Mouse (Mus musculus) neural tube, embryonic 14.5 days (tissue): Measurements from ENCODE around the gene Dnajb13. TPM values are rescaled to one million over a fixed set of nuclear protein-coding genes. Genes with fewer than 3 reads are reported as not detected.

Experiments used
- ATAC-seq: fragments of 200-750 bp; cut with Nextera tagmentation; 2 replicates; pipeline ENCODE4 v1.8.0; 2017; ENCODE audit warnings: low read depth, mild to moderate bottlenecking, moderate TSS enrichment, moderate library complexity
- H3K27ac ChIP-seq: fragments of 300-500 bp; sonication (generic); 2 replicates; pipeline ENCODE4 v1.5.1; 2014; ENCODE audit warnings: low read depth, mild to moderate bottlenecking, control low read depth, low read length, moderate library complexity, mixed read lengths
- H3K27me3 ChIP-seq: fragments of 300-500 bp; sonication (generic); 2 replicates; pipeline ENCODE4 v1.6.1; 2014; ENCODE audit warnings: low read length; ENCODE audit not compliant: control insufficient read depth, insufficient read depth
- H3K36me3 ChIP-seq: fragments of 300-500 bp; sonication (generic); 2 replicates; pipeline ENCODE4 v1.6.1; 2014; ENCODE audit warnings: low read length, mixed read lengths; ENCODE audit not compliant: control insufficient read depth, insufficient read depth
- H3K4me1 ChIP-seq: fragments of 300-500 bp; sonication (generic); 2 replicates; pipeline ENCODE4 v1.6.1; 2014; ENCODE audit warnings: low read length; ENCODE audit not compliant: control insufficient read depth, insufficient read depth
- H3K4me2 ChIP-seq: fragments of 300-500 bp; sonication (generic); 2 replicates; pipeline ENCODE4 v1.6.1; 2014; ENCODE audit warnings: mild to moderate bottlenecking, low read depth, low read length, control low read depth
- H3K4me3 ChIP-seq: fragments of 300-500 bp; sonication (generic); 2 replicates; pipeline ENCODE4 v1.5.1; 2014; ENCODE audit warnings: low read depth, low read length, control low read depth, mixed read lengths
- H3K9ac ChIP-seq: fragments of 300-500 bp; sonication (generic); replicated peaks from 2 replicates; pipeline ENCODE4 v1.6.1; 2014; ENCODE audit warnings: low read depth, mild to moderate bottlenecking, control low read depth, low read length, mixed read lengths
- H3K9me3 ChIP-seq: fragments of 300-500 bp; sonication (generic); 2 replicates; pipeline ENCODE4 v1.6.1; 2016; ENCODE audit warnings: low read length; ENCODE audit not compliant: control insufficient read depth
- WGBS: fragments of 180-500 bp; shearing (Covaris S2); extraction: QIAGEN DNeasy Blood & Tissue Kit; methylation state at CpG from one replicate; pipeline ENCODE4 v1.1.7; 2014; 5-methylcytosine and 5-hydroxymethylcytosine counted together
- polyA plus RNA-seq: library from polyadenylated mRNA; unstranded; fragments of >200 nt; fragmentation: Nextera tagmentation; extraction: Ambion mirVana; gene quantifications from 2 replicates; pipeline ENCODE4 v1.2.1, GENCODE M21; 2014

Gene Dnajb13
- 2.4 and 4.2 TPM in 2 replicates for polyA plus RNA-seq

DNA sequence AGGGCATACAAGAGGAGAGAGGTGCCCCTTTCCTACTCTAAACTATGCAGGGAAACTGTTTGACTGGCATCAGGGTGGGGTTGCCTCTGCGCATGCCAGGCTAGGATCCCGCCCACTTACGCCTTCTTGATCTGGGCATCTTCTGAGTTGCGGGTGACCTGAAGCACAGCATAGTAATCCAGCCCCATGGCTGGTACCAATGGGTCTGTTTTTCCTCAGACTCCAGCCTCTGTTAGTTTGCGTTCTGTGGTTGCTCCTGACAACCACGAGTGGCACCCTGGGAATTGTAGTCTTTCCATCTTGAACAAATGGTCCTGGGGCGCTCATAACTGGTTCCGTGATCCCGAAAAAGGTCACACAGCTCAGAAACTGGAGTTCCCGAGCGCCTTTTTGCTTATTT lies at the start of gene Dnajb13:
Dnajb13 (minus strand) TSS at position 388 of the 400 bp plus-strand sequence.
- Histone ChIP-seq H3K36me3 (no peaks in the 10 kb centered on the region), H3K27me3 (no peaks in the 10 kb centered on the region), H3K9me3 (no peaks in the 10 kb centered on the region), H3K27ac (no peak within 1 kb of the TSS), H3K4me2 (0 out of 2 replicates have a peak within 1 kb of the TSS, but pooled peaks have one; percentile 11), H3K9ac (no peak within 1 kb of the TSS), H3K4me3 (no peak within 1 kb of the TSS), H3K4me1 (no peaks in the 10 kb centered on the region)
- peak; percentile 38; the same call in 1 of the 2 replicates for ATAC-seq
- WGBS: 43% methylated on average over 11 of the region's 11 CpGs

DNA sequence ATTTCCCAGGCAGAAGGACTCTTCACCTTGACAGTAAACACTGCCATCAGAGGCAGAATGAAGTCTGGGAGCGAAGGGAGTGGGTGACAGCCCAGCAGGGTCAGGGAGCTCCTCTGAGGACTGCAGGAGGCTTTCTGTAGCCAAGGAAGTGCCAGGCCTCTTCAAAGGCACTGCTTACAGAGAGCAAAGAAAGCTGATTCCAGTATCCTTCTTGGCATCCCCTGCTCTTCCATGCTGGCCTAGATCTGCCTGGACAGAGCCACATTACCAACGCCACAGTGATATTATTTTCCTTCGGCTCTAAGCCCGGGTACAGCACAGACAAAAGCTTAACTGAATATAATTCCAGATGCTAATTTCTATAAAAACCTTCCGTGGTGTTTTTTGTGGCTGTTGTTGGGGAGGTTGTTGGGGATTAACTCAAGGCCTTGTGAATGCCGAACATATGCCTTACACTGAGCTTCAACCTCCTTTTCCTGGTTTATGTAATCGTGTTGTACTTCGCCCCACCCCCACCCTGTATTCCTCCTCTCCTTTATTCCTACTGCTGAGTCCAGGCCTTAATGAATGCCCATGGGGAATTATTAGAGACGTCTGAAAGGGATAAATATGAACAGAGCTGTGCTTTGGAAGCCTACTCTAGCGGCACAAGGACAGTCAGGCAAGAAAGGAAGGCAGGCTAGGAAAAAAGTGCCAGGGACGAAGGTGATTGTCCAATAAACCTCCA lies 47.3 kb upstream of the Dnajb13 start:
- Histone ChIP-seq H3K4me3 (no peak overlapping the region), H3K4me1 (no peaks in the 10 kb centered on the region), H3K36me3 (no peaks in the 10 kb centered on the region), H3K9me3 (no peaks in the 10 kb centered on the region), H3K27me3 (no peaks in the 10 kb centered on the region), H3K9ac (no peak overlapping the region), H3K27ac (no peak overlapping the region), H3K4me2 (no peak overlapping the region)
- WGBS: 72% methylated on average over 11 of the region's 11 CpGs
- ATAC-seq: no peak

DNA sequence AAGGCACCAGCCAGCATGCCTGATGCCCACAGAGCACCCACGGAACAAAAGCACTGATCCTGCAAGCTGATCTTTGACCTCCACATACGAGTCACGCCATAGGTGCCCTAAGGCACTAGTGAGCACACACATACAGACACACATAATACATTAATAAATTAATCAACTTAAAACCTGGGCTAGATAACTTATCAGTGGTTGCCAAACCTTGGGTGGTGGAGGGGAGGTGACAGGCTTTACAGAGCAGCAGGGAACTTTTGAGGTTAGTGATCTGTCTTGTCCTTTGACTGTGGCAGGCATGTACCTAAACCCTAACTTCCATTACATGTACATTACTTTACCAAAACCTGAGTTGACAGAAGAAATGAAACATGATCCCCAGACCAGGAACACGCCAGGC lies 44.6 kb upstream of the Dnajb13 start:
- ATAC-seq: no peak
- H3K27ac ChIP-seq: no peak overlapping the region
- peaks cover 5% of the 10 kb centered on the region; the same call in 1 of the 2 replicates for H3K4me1 ChIP-seq
- 88% methylated on average over 4 of the region's 4 CpGs for WGBS
- no peak overlapping the region for H3K4me2 ChIP-seq
- H3K36me3 ChIP-seq: no peaks in the 10 kb centered on the region
- no peak overlapping the region for H3K9ac ChIP-seq
- no peaks in the 10 kb centered on the region for H3K27me3 ChIP-seq
- H3K9me3 ChIP-seq: no peaks in the 10 kb centered on the region
- H3K4me3 ChIP-seq: no peak overlapping the region

DNA sequence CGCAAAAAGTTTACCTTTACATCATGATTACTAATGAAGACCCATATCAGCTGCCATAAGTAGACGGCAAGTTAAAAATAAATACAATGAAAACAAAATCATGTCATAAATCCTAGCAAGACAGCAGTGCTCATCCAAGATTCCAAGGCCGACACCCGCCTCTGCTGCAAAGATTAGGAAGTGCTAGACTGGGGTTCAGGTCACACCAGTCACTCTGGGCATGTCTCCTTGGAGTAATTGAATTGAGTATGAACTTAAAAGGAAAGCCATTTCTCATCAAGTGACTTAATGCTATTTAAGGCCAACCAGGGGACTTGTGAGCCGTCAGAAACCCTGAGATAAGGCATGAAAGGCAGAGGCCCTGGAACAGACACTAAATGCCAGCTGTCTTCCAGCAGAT lies 42.5 kb upstream of the Dnajb13 start:
- ATAC-seq: no peak
- Histone ChIP-seq H3K27me3 (no peaks in the 10 kb centered on the region), H3K9me3 (no peaks in the 10 kb centered on the region), H3K4me1 (peaks cover 5% of the 10 kb centered on the region; the same call in 1 of the 2 replicates), H3K4me3 (no peak overlapping the region), H3K9ac (no peak overlapping the region), H3K36me3 (no peaks in the 10 kb centered on the region), H3K4me2 (no peak overlapping the region), H3K27ac (no peak overlapping the region)
- 88% methylated on average over 5 of the region's 5 CpGs for WGBS

DNA sequence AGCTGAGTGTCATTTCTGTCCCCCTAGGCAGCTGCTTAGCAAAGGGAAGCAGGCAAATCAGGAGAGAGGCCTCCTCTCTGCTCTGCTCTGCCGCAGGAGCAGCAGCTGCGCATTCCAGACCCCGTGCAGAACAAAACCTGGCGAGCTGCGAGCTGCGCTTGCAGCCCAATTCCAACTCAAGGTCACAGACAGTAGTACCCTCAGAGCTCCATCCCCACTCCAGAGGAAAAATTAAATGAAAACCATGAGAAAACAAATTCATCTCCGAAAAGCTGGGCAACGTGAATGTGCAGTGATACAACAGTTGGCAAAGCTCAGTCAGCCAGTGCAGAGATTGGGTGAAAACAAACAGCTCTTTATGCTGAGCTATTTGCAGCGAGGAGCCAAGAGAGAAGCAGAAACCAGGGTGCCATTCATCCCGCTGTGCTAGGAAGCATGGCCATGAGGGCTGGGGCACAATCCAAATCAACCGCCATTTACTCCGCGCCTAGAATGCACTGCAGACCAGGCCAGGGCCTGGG lies 40.7 kb upstream of the Dnajb13 start:
- Histone ChIP-seq H3K4me3 (no peak overlapping the region), H3K9me3 (no peaks in the 10 kb centered on the region), H3K36me3 (no peaks in the 10 kb centered on the region), H3K9ac (no peak overlapping the region; the same call in 1 of the 2 replicates), H3K4me2 (0 out of 2 replicates have a peak overlapping the region, but pooled peaks have one; percentile 9), H3K27ac (peak overlapping the region; percentile 85), H3K27me3 (no peaks in the 10 kb centered on the region), H3K4me1 (peaks cover 5% of the 10 kb centered on the region; the same call in 1 of the 2 replicates)
- peak; percentile 84 for ATAC-seq
- WGBS: 21% methylated on average over 13 of the region's 13 CpGs

DNA sequence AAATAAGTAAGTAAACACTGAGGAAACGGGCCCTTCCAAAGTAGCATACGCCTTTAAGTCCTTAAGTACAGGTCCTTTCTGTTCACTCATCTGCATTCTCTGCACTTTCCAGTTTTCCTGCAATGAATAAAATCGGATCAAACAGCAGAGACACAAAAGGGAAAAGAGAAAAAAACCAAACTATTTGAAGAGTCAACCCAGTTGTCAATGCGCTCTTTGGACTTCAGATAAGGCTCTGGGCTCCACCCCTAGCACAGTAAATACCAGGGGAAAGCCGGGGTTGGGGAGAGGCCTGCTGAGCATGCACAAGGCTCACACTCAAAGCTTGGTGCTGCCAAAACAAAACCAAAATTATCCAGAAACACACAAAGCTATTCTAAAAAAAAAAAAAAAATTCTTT lies 40.2 kb upstream of the Dnajb13 start:
- Histone ChIP-seq H3K27me3 (no peaks in the 10 kb centered on the region), H3K9me3 (no peaks in the 10 kb centered on the region), H3K36me3 (no peaks in the 10 kb centered on the region), H3K4me2 (no peak overlapping the region), H3K27ac (peak overlapping the region; percentile 85), H3K4me3 (no peak overlapping the region), H3K9ac (no peak overlapping the region), H3K4me1 (peaks cover 5% of the 10 kb centered on the region; the same call in 1 of the 2 replicates)
- 58% methylated on average over 5 of the region's 5 CpGs for WGBS
- no peak for ATAC-seq

DNA sequence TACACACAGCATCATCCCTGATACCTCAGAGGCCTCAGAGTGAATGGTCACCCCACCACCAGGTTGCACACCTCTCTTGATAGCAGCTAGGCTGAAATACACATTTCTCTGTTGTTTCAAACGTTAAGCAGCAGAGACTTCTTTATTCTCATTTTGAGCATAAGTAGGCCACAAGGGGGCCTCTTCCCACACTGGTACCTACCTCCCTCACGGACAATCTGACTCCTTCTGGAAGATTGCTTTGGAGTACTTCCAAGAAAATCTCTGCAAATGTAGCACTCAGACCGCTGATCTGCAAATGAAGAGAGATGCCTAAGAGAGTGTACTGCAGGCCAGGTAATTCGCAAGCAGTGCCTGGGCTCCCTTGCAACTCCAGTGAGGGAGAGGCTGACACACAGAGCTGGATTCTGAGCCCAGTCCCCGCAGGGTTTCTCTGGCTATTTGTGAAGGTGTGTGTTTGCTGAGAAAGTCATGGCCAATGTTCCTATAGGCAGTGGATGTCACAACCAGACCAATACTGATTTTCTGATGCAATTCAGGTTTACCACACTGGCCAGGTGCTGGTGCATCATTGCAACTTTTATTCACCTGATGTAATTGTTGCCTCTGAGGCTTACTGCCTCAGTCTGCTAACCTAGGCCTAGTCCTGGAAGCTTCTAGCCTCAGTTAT lies 35.7 kb upstream of the Dnajb13 start:
- 57% methylated on average over 5 of the region's 5 CpGs for WGBS
- peaks cover 3% of the 10 kb centered on the region; the same call in 1 of the 2 replicates for H3K4me1 ChIP-seq
- ATAC-seq: no peak
- H3K4me2 ChIP-seq: no peak overlapping the region
- H3K36me3 ChIP-seq: no peaks in the 10 kb centered on the region
- no peak overlapping the region for H3K4me3 ChIP-seq
- H3K27me3 ChIP-seq: no peaks in the 10 kb centered on the region
- H3K9me3 ChIP-seq: no peaks in the 10 kb centered on the region
- no peak overlapping the region for H3K9ac ChIP-seq
- no peak overlapping the region for H3K27ac ChIP-seq

DNA sequence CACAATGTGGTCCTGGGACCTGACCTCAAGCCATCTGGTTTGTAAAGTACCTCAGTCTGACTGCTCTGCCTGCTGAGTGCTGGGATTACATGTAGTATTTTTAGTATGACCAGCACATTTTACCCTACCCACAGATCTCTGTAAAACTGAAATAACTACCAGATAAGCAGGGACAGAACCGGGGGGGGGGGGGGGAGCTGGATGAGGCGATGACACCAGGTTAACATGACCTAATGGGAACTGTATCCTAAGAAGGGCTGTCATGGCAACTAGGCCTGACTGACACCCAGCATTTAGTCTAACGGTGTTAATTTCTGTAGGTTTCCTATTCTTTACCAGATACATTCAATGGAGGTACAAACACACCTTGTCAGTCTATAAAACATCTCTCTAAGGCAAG lies 35.0 kb upstream of the Dnajb13 start:
- H3K27ac ChIP-seq: no peak overlapping the region
- no peak overlapping the region for H3K4me2 ChIP-seq
- H3K9me3 ChIP-seq: no peaks in the 10 kb centered on the region
- H3K4me3 ChIP-seq: no peak overlapping the region
- ATAC-seq: no peak
- H3K27me3 ChIP-seq: no peaks in the 10 kb centered on the region
- H3K9ac ChIP-seq: no peak overlapping the region
- H3K4me1 ChIP-seq: no peaks in the 10 kb centered on the region
- H3K36me3 ChIP-seq: no peaks in the 10 kb centered on the region
- WGBS: 93% methylated on average over 3 of the region's 3 CpGs

DNA sequence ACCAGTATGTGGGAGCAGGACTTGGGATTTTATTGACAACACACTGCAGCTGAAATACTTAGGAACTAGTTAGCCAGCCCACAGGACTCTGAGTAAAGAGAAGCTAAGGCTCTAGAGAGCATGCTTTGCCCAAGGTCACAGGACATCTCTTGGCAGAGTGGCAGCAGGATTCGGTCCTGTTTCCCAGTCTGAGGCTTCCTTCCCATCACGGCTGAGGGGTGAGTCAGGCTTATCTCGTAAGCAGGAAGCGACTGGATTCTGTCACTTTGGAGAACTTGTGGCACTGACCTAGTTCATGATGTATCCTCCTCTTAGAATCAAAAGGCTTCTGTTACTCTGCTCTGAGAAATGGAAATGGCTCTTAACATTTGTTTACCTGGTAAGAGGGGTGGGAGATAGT lies 32.9 kb upstream of the Dnajb13 start:
- Histone ChIP-seq H3K4me2 (no peak overlapping the region), H3K4me1 (no peaks in the 10 kb centered on the region), H3K9me3 (no peaks in the 10 kb centered on the region), H3K36me3 (no peaks in the 10 kb centered on the region), H3K4me3 (no peak overlapping the region), H3K27ac (no peak overlapping the region), H3K9ac (no peak overlapping the region), H3K27me3 (no peaks in the 10 kb centered on the region)
- no peak for ATAC-seq
- WGBS: 82% methylated on average over 4 of the region's 4 CpGs
